8 mouse cellular contexts compared by ENCODE assay signal in the genomic region with DNA sequence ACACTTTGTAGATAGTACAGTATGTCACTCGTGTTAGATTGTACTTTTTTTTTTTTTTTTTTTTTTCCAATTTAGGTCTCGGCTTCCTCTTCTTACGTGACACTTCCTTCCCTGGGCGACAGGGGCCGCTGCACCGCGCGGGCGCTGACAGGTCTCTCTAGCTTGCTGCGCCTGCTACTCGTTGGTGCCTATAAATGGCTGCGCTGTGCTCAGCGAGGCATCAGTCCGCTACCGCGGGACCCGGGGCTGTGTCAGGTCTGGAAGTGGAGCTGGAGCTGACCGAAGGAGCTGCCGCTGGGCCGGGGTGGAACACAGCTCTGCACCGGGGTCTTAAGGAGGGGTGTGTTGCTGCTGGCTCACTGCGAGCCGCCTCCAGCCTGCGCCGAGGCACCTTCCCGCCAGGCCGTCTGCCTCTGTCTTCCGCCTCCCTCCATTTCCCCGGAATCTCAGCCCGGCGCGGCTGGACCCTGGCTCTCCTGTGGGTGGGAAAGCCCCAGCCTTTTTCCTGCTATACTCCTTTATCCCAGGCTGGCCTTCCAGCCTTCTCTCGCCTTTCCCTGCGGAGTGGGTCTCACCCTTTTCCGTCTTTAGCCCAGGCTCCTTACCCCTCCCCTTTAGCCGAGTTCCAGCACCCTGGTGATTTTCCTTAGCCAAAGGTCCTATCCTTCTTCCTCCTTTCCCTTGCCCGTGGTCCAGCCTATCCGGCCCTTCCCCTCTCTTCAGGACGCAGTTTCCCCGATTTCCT. TPM values are rescaled to one million over a fixed set of nuclear protein-coding genes. Genes with fewer than 3 reads are reported as not detected.
DNase-seq lines count a peak whose midpoint lies in the region; ATAC-seq and TF ChIP-seq lines count a peak whose summit lies in the region.

Slc9a1 (plus strand) TSS at position 154 of the 745 bp plus-strand sequence.

- intact Hi-C loops in heart, postnatal 14 days (cut with DNase I) = loop anchor here (1.0 to 2.0 kb wide), 2 partner anchors 9 to 21 kb away; no protein-coding TSS in a partner anchor

- peaks cover 8% of the 10 kb centered on the region for H3K4me1 ChIP-seq in ES-Bruce4 (ENCODE audit: control insufficient read depth, insufficient read depth, low read length)
- H3K4me1 ChIP-seq in forebrain, embryonic 14.5 days (ENCODE audit: control insufficient read depth, insufficient read depth, low read length) = peaks cover 35% of the 10 kb centered on the region
- peaks cover 42% of the 10 kb centered on the region for H3K4me1 ChIP-seq in neural tube, embryonic 15.5 days

- H3K36me3 ChIP-seq in ES-Bruce4 (ENCODE audit: control insufficient read depth, insufficient read depth, low read length, poor library complexity, severe bottlenecking) = no peaks in the 10 kb centered on the region
- no peaks in the 10 kb centered on the region for H3K36me3 ChIP-seq in forebrain, embryonic 14.5 days (ENCODE audit: control insufficient read depth, insufficient read depth, low read length)
- no peaks in the 10 kb centered on the region for H3K36me3 ChIP-seq in neural tube, embryonic 15.5 days

- no peaks in the 10 kb centered on the region for H3K9me3 ChIP-seq in ES-Bruce4 (replicated peaks; ENCODE audit: control insufficient read depth, insufficient read depth, low read length, poor library complexity, severe bottlenecking)
- H3K9me3 ChIP-seq in forebrain, embryonic 14.5 days (replicated peaks; ENCODE audit: control insufficient read depth, low read length) = no peaks in the 10 kb centered on the region
- H3K9me3 ChIP-seq in neural tube, embryonic 15.5 days (replicated peaks) = no peaks in the 10 kb centered on the region

- H3K4me2 ChIP-seq in forebrain, embryonic 14.5 days (ENCODE audit: low read length) = peak within 1 kb of the TSS; percentile 65
- H3K4me2 ChIP-seq in neural tube, embryonic 15.5 days = peak within 1 kb of the TSS; percentile 66

- peak; percentile 65 for TF ChIP-seq CTCF in ES-Bruce4 (IDR thresholded peaks at IDR 0.05; ENCODE audit: low read depth, low read length)

- DNase-seq in forebrain, embryonic 14.5 days (ENCODE audit: low spot score) = peak; percentile 95
- peak; percentile 94 to 96 for DNase-seq in heart, postnatal 14 days
- peak; percentile 93 for DNase-seq in layer of hippocampus, adult 11-12 months (ENCODE audit: low spot score)
- peak; percentile 93 to 94 for DNase-seq in lung, adult 18-20 months
- peak; percentile 94 for DNase-seq in testis, postnatal 14 days (ENCODE audit: low spot score)

- peak; percentile 52; the same call in 1 of the 2 replicates for TF ChIP-seq EP300 in ES-Bruce4 (IDR thresholded peaks at IDR 0.05; ENCODE audit: insufficient read depth, low read depth, low read length)

- peak within 1 kb of the TSS; percentile 85 for H3K9ac ChIP-seq in ES-Bruce4 (ENCODE audit: low read depth, poor library complexity, severe bottlenecking)
- peak within 1 kb of the TSS; percentile 96 for H3K9ac ChIP-seq in forebrain, embryonic 14.5 days (ENCODE audit: low read length)
- H3K9ac ChIP-seq in neural tube, embryonic 15.5 days (replicated peaks) = peak within 1 kb of the TSS; percentile 92

- ATAC-seq in cerebellum, adult (ENCODE audit: insufficient number of reproducible peaks, low FRiP score, low TSS enrichment) = peak; percentile 85; the same call in 1 of the 2 replicates
- peak; percentile 98 for ATAC-seq in forebrain, embryonic 14.5 days
- peak; percentile 97 for ATAC-seq in neural tube, embryonic 15.5 days (ENCODE audit: low FRiP score)

- H3K27ac ChIP-seq in ES-Bruce4 (ENCODE audit: insufficient read depth, low read length) = no peak within 1 kb of the TSS
- H3K27ac ChIP-seq in forebrain, embryonic 14.5 days (ENCODE audit: low read depth, low read length) = peak within 1 kb of the TSS; percentile 78
- H3K27ac ChIP-seq in neural tube, embryonic 15.5 days (replicated peaks) = peak within 1 kb of the TSS; percentile 90

- under 1% methylated on average over 40 of the region's 40 CpGs for WGBS in forebrain, embryonic 14.5 days
- under 1% methylated on average over 40 of the region's 40 CpGs for WGBS in neural tube, embryonic 15.5 days

- H3K4me3 ChIP-seq in ES-Bruce4 (ENCODE audit: low read depth, low read length) = peak within 1 kb of the TSS; percentile 93
- H3K4me3 ChIP-seq in forebrain, embryonic 14.5 days (ENCODE audit: low read depth, low read length) = peak within 1 kb of the TSS; percentile 86
- peak within 1 kb of the TSS; percentile 82 for H3K4me3 ChIP-seq in neural tube, embryonic 15.5 days (replicated peaks)

- peak; percentile 98 for TF ChIP-seq POLR2A in ES-Bruce4 (IDR thresholded peaks at IDR 0.05; ENCODE audit: insufficient read depth, low read length)

- no peaks in the 10 kb centered on the region for H3K27me3 ChIP-seq in ES-Bruce4 (ENCODE audit: control insufficient read depth, insufficient read depth, low read length, poor library complexity, severe bottlenecking)
- no peaks in the 10 kb centered on the region for H3K27me3 ChIP-seq in forebrain, embryonic 14.5 days (replicated peaks; ENCODE audit: control insufficient read depth, insufficient read depth, low read length)
- no peaks in the 10 kb centered on the region for H3K27me3 ChIP-seq in neural tube, embryonic 15.5 days (replicated peaks)

RNA-seq across cellular contexts. Expression of gene Slc9a1, which starts in this region (rescaled TPM):
- 18.4 and 21.4 TPM in 2 replicates for polyA plus RNA-seq in ES-Bruce4 (2011; ENCODE audit: insufficient read depth, insufficient read length, low read depth, missing spikeins)
- polyA plus RNA-seq in forebrain, embryonic 14.5 days (2014; fragmentation: Nextera tagmentation; extraction: Ambion mirVana) = 4.4 and 7.3 TPM in 2 replicates
- 10 to 100 TPM; 21.2 to 22.9 TPM for total RNA-seq in heart, postnatal 14 days (2021)
- polyA plus RNA-seq in neural tube, embryonic 15.5 days (2015; fragmentation: Nextera tagmentation; extraction: Ambion mirVana) = 8.4 and 9.9 TPM in 2 replicates
